Mouse (Mus musculus): Measurements from ENCODE around the gene Camsap3.

- no peak for TF ChIP-seq CTCF (IDR thresholded peaks at IDR 0.05; ENCODE audit: extremely low read depth, insufficient read length, insufficient replicate concordance, low read depth, low read length)
- TF ChIP-seq POLR2A (IDR thresholded peaks at IDR 0.05; ENCODE audit: low read depth, low read length): no peak
Observed at GRCm38 (mm10) chr8:3609816-3610150, 22.7 kb downstream of the Camsap3 start.

All from small intestine, adult 2 months (tissue).